Mouse (Mus musculus) liver, adult 2 months (tissue): ENCODE measurements around the gene Lrrc71.

Experiments
- CTCF ChIP-seq: fragments of 200-500 bp; IDR thresholded peaks from 2 replicates; pipeline ENCODE4 v1.5.1; 2011; ENCODE audit warnings: low read depth, low read length, control low read depth
- POLR2A ChIP-seq: fragments of 200-500 bp; IDR thresholded peaks from 2 replicates; pipeline ENCODE4 v1.6.1; 2011; ENCODE audit warnings: low read length, control low read depth; ENCODE audit not compliant: insufficient read depth; ENCODE audit errors: extremely low read depth

DNA sequence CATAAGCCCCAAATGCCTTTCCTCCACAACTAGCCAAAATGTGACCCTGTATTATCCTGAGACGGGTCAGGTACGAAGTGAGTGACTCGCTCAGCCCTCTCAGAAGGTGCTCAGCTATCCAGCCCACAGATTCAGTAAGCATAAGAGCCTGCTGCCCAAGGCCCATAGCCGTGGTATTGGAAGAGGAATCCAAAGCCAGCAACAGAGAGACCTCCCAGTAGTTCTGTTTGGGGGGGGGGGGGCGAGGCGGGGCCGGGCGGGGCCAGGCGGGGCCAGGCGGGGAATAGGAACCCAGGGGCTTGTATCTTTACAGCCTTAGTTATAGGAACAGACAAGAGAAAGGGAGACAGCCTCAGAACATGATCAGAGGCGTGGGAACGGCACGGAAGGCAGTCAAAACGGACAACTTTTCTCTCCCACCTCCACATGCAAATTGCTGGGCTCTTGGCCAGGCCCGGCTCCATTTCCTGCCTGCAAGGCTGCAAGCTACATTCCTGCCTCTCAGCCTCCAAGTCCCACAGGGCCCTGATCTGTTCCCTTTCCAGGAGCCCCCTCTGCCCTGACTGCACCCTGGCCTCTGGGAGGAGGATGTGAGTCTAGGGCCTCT lies 15.4 kb upstream of the Lrrc71 start:
- no peak for TF ChIP-seq CTCF
- TF ChIP-seq POLR2A = no peak
